Mouse (Mus musculus): ENCODE data around the gene Gm44596.

DNA sequence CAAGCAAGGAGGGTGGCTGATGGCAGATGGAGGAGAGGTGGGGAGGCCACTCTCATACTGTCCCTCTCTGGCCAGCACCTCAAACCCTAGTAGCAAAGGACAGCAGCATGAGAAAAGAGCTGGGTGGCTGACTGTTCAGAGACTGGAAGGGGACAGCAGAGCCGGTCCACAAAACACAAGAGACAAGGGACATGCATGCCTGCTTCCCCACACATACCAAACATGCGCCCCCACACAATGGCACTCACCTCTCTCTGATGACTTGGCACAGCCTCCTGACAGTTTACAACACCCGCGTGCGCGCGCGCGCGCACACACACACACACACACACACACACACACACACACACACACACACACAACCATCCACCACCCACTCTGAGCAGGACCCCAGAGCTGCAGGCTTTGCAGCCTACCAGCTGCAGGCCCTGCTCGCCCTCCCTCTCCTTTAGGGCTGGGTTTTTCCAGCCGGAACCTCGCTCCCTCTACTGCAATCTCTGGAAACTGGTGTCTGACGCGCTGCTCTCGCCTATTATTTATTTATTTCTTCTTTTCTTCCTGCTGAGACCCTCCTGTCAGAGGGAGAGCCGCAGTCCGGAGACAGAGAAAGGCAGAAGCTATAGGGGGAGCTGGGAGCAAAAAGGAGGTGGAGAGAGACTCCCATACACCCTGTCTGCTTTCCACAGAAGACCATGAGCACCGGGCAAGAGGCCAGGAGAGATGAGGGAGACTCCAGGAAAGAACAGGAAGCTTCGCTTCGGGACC, 24.3 kb downstream of the Gm44596 start:
- TF ChIP-seq CTCF (IDR thresholded peaks at IDR 0.05 in 2 of 3, conservative IDR thresholded peaks at IDR 0.05 in 1 of 3; ENCODE audit: control insufficient read depth in 1 of 3, insufficient read depth in 1 of 3, low read depth in 2 of 3, low read length in 3 of 3, poor library complexity in 1 of 3, severe bottlenecking in 1 of 3) (no peak), MAX (IDR thresholded peaks at IDR 0.05; ENCODE audit: low read length) (no peak), TAL1 (IDR thresholded peaks at IDR 0.05; ENCODE audit: low read length) (no peak), POLR2A (IDR thresholded peaks at IDR 0.05; ENCODE audit: control insufficient read depth in 1 of 2, insufficient read depth in 1 of 2, low read depth in 1 of 2, low read length in 2 of 2, poor library complexity in 1 of 2) (no peak), NELFE (IDR thresholded peaks at IDR 0.05; ENCODE audit: low read depth, low read length) (no peak), E2F4 (IDR thresholded peaks at IDR 0.05; ENCODE audit: borderline replicate concordance, low read depth, low read length) (no peak)
